ENCODE assay signal across 8 mouse cellular contexts in genomic region chr9:66945647-66946641, GRCm38 (mm10). TPM values are rescaled to one million over a fixed set of nuclear protein-coding genes. Genes with fewer than 3 reads are reported as not detected.
DNase-seq lines count a peak whose midpoint lies in the region; ATAC-seq and TF ChIP-seq lines count a peak whose summit lies in the region.

Rps27l (plus strand) TSS chr9:66946086.

- TF ChIP-seq CTCF in C2C12 (IDR thresholded peaks at IDR 0.05; ENCODE audit: control insufficient read depth, insufficient read depth, insufficient read length): no peak
- 0 out of 2 replicates have a peak, but pooled peaks have one; percentile 5 for TF ChIP-seq CTCF in brain, embryonic 14.5 days (IDR thresholded peaks at IDR 0.05; ENCODE audit: borderline replicate concordance, extremely low read depth, insufficient read depth, insufficient read length)
- TF ChIP-seq CTCF in liver, adult 2 months (IDR thresholded peaks at IDR 0.05; ENCODE audit: low read depth, low read length): no peak

- ATAC-seq in heart, embryonic 11.5 days (replicated peaks; ENCODE audit: insufficient number of reproducible peaks, low FRiP score, low TSS enrichment): peak; percentile 96
- ATAC-seq in kidney, embryonic 16.5 days (ENCODE audit: low FRiP score, low TSS enrichment): peak; percentile 98

- H3K9ac ChIP-seq in heart, embryonic 11.5 days (ENCODE audit: low read depth, low read length): peak within 1 kb of the TSS; percentile 85
- H3K9ac ChIP-seq in kidney, embryonic 16.5 days (replicated peaks; ENCODE audit: low read length): peak within 1 kb of the TSS; percentile 98
- H3K9ac ChIP-seq in liver, adult 2 months (ENCODE audit: low read depth, low read length): peak within 1 kb of the TSS; percentile 94

- H3K4me3 ChIP-seq in C2C12 (ENCODE audit: insufficient read depth, poor library complexity, severe bottlenecking): peak within 1 kb of the TSS; percentile 75
- peak within 1 kb of the TSS; percentile 96 for H3K4me3 ChIP-seq in erythroblast, embryonic 14.5 days (replicated peaks)
- H3K4me3 ChIP-seq in heart, embryonic 11.5 days (ENCODE audit: low read depth, low read length): peak within 1 kb of the TSS; percentile 85
- H3K4me3 ChIP-seq in kidney, embryonic 16.5 days (ENCODE audit: low read length): peak within 1 kb of the TSS; percentile 88
- H3K4me3 ChIP-seq in liver, adult 2 months (ENCODE audit: insufficient read depth, low read depth, low read length): peak within 1 kb of the TSS; percentile 96
- H3K4me3 ChIP-seq in myocyte: peak within 1 kb of the TSS; percentile 82

- H3K4me1 ChIP-seq in erythroblast, embryonic 14.5 days (ENCODE audit: control insufficient read depth): peaks cover 30% of the 10 kb centered on the region
- H3K4me1 ChIP-seq in heart, embryonic 11.5 days (ENCODE audit: control insufficient read depth, insufficient read depth, low read length): 0 out of 2 replicates have a peak, but pooled peaks cover 4% of the 10 kb centered on the region
- no peaks in the 10 kb centered on the region; the same call in 1 of the 2 replicates for H3K4me1 ChIP-seq in kidney, embryonic 16.5 days (ENCODE audit: insufficient read depth, low read length)
- H3K4me1 ChIP-seq in liver, adult 2 months (ENCODE audit: control insufficient read depth, insufficient read depth, low read length): peaks cover 3% of the 10 kb centered on the region; the same call in 1 of the 2 replicates

- H3K27me3 ChIP-seq in C2C12 (ENCODE audit: control insufficient read depth, insufficient read depth, insufficient read length) (no peaks in the 10 kb centered on the region), myocyte (ENCODE audit: control insufficient read depth, insufficient read depth, insufficient read length) (no peaks in the 10 kb centered on the region)
- no peaks in the 10 kb centered on the region for H3K27me3 ChIP-seq in erythroblast, embryonic 14.5 days (ENCODE audit: control insufficient read depth)
- H3K27me3 ChIP-seq in heart, embryonic 11.5 days (ENCODE audit: control insufficient read depth, insufficient read depth, low read length): no peaks in the 10 kb centered on the region
- no peaks in the 10 kb centered on the region for H3K27me3 ChIP-seq in kidney, embryonic 16.5 days (ENCODE audit: insufficient read depth, low read length)
- H3K27me3 ChIP-seq in liver, adult 2 months (ENCODE audit: control insufficient read depth, insufficient read depth, low read length): no peaks in the 10 kb centered on the region
- no peaks in the 10 kb centered on the region for H3K27me3 ChIP-seq in splenic B cell, adult 2 months (ENCODE audit: control insufficient read depth, insufficient read depth, low read length, poor library complexity, severe bottlenecking)

- H3K79me2 ChIP-seq in C2C12 (ENCODE audit: control insufficient read depth, insufficient read depth) (peaks cover 21% of the 10 kb centered on the region), myocyte (ENCODE audit: control insufficient read depth, insufficient read depth) (peaks cover 18% of the 10 kb centered on the region)
- peaks cover 7% of the 10 kb centered on the region; the same call in 1 of the 2 replicates for H3K79me2 ChIP-seq in liver, adult 2 months (ENCODE audit: control insufficient read depth, insufficient read depth, low read length)

- H3K36me3 ChIP-seq in C2C12 (ENCODE audit: control insufficient read depth, insufficient read depth) (peaks cover 34% of the 10 kb centered on the region), myocyte (ENCODE audit: control insufficient read depth, insufficient read depth) (peaks cover 16% of the 10 kb centered on the region)
- peaks cover 20% of the 10 kb centered on the region for H3K36me3 ChIP-seq in erythroblast, embryonic 14.5 days (ENCODE audit: control insufficient read depth)
- H3K36me3 ChIP-seq in heart, embryonic 11.5 days (ENCODE audit: control insufficient read depth, insufficient read depth, low read length): peaks cover 3% of the 10 kb centered on the region; the same call in 1 of the 2 replicates
- peaks cover 11% of the 10 kb centered on the region for H3K36me3 ChIP-seq in kidney, embryonic 16.5 days (ENCODE audit: insufficient read depth, low read length)
- peaks cover 12% of the 10 kb centered on the region for H3K36me3 ChIP-seq in liver, adult 2 months (ENCODE audit: control insufficient read depth, insufficient read depth, low read length)
- H3K36me3 ChIP-seq in splenic B cell, adult 2 months (ENCODE audit: control insufficient read depth, insufficient read depth, low read length, poor library complexity, severe bottlenecking): peaks cover 8% of the 10 kb centered on the region

- under 1% methylated on average over 77 of the region's 77 CpGs for WGBS in heart, embryonic 11.5 days (ENCODE audit: insufficient replicate concordance)
- WGBS in kidney, embryonic 16.5 days: under 1% methylated on average over 71 of the region's 77 CpGs
- WGBS in liver, adult 2 months: under 1% methylated on average over 77 of the region's 77 CpGs

- H3ac ChIP-seq in C2C12 (ENCODE audit: control insufficient read depth, insufficient read length, low read depth) (peak within 1 kb of the TSS; percentile 80), myocyte (ENCODE audit: control insufficient read depth, insufficient read length) (peak within 1 kb of the TSS; percentile 90)

- peak within 1 kb of the TSS; percentile 96 for H3K27ac ChIP-seq in heart, embryonic 11.5 days (ENCODE audit: low read depth, low read length)
- H3K27ac ChIP-seq in kidney, embryonic 16.5 days (ENCODE audit: low read length): peak within 1 kb of the TSS; percentile 98
- peak within 1 kb of the TSS; percentile 93 for H3K27ac ChIP-seq in liver, adult 2 months (replicated peaks; ENCODE audit: insufficient read depth, low read depth, low read length)

- peak; percentile 98 for DNase-seq in brain, embryonic 14.5 days (ENCODE audit: low read depth)
- DNase-seq in liver, adult 2 months (ENCODE audit: extremely low read depth, low read depth, low spot score): peak; percentile 85
- DNase-seq in splenic B cell, adult 2 months (ENCODE audit: low read depth, low spot score): peak; percentile 96

- no peaks in the 10 kb centered on the region for H3K9me3 ChIP-seq in erythroblast, embryonic 14.5 days (ENCODE audit: control insufficient read depth, low read length)
- H3K9me3 ChIP-seq in heart, embryonic 11.5 days (replicated peaks; ENCODE audit: control insufficient read depth, low read length): no peaks in the 10 kb centered on the region
- no peaks in the 10 kb centered on the region for H3K9me3 ChIP-seq in kidney, embryonic 16.5 days (ENCODE audit: low read length)

- peaks cover 12% of the 10 kb centered on the region for H3K79me3 ChIP-seq in C2C12 (ENCODE audit: low read depth)

- peak within 1 kb of the TSS; percentile 82 for H3K4me2 ChIP-seq in heart, embryonic 11.5 days
- H3K4me2 ChIP-seq in kidney, embryonic 16.5 days (replicated peaks; ENCODE audit: low read depth, low read length): peak within 1 kb of the TSS; percentile 77
- peak within 1 kb of the TSS; percentile 91 for H3K4me2 ChIP-seq in myocyte (ENCODE audit: low read depth)

- TF ChIP-seq POLR2A in brain, embryonic 14.5 days (IDR thresholded peaks at IDR 0.05; ENCODE audit: borderline replicate concordance, extremely low read depth, insufficient read depth, insufficient read length, poor library complexity, severe bottlenecking): peak; percentile 36; the same call in 1 of the 2 replicates
- TF ChIP-seq POLR2A in liver, adult 2 months (IDR thresholded peaks at IDR 0.05; ENCODE audit: extremely low read depth, insufficient read depth, low read length): peak; percentile 74
- TF ChIP-seq POLR2A in myocyte (IDR thresholded peaks at IDR 0.05; ENCODE audit: insufficient read length, low read depth): peak; percentile 81

TF ChIP-seq in C2C12, 6 proteins besides CTCF, POLR2A, EP300 and RAD21:
- TF ChIP-seq MAX (IDR thresholded peaks at IDR 0.05) (peak; percentile 8), MYOG (IDR thresholded peaks at IDR 0.05; ENCODE audit: control insufficient read depth, extremely low read depth, insufficient read length) (no peak), CEBPB (IDR thresholded peaks at IDR 0.05; ENCODE audit: low read depth) (no peak), FOSL1 (IDR thresholded peaks at IDR 0.05; ENCODE audit: insufficient read depth, low read length, poor library complexity, severe bottlenecking) (no peak)

TF ChIP-seq in myocyte, 11 proteins besides CTCF, POLR2A, EP300 and RAD21:
- peak; percentile 58 for TF ChIP-seq E2F4 (IDR thresholded peaks at IDR 0.05; ENCODE audit: insufficient read depth)
- TF ChIP-seq MAX (IDR thresholded peaks at IDR 0.05; ENCODE audit: low read depth): no peak
- peak; percentile 70 for TF ChIP-seq POLR2AphosphoS2 (IDR thresholded peaks at IDR 0.05; ENCODE audit: insufficient read length, low read depth)
- TF ChIP-seq TCF12 (IDR thresholded peaks at IDR 0.05; ENCODE audit: insufficient read depth, poor library complexity, severe bottlenecking): no peak
- TF ChIP-seq MYOD1 (IDR thresholded peaks at IDR 0.05; ENCODE audit: control insufficient read depth in 1 of 3, insufficient read length in 2 of 3, low read depth in 2 of 3): peak in 1 of 3 experiments; percentile 21

RNA-seq across cellular contexts. Expression of gene Rps27l, which starts in this region (rescaled TPM):
- polyA plus RNA-seq in C2C12 (2012; fragmentation: generic; extraction: Trizol) (1,028 TPM), myocyte (2012; fragmentation: generic; extraction: Trizol) (588 TPM)
- 108 and 152 TPM in 2 replicates for polyA plus RNA-seq in brain, embryonic 14.5 days (2012; rRNA removed)
- 10.2 and 12.0 TPM in 2 replicates for polyA plus RNA-seq in erythroblast, embryonic 14.5 days (2012)
- polyA plus RNA-seq in heart, embryonic 11.5 days (2014; fragmentation: Nextera tagmentation; extraction: Ambion mirVana): 614 and 628 TPM in 2 replicates
- 585 and 609 TPM in 2 replicates for polyA plus RNA-seq in kidney, embryonic 16.5 days (2015; fragmentation: Nextera tagmentation; extraction: Ambion mirVana)
- 474 and 535 TPM in 2 replicates for total RNA-seq in liver, adult 2 months (2014; rRNA removed)
- 84.6 and 99.6 TPM in 2 replicates for polyA plus RNA-seq in liver, adult 2 months (2012; rRNA removed)

Comparison
In these comparisons a context has a peak if more than half of its experiments do, and no peak if none do; other contexts are left out.
1. Peak in every context shown above with its lines: DNase-seq, ATAC-seq, H3K4me3 ChIP-seq and H3K27ac ChIP-seq.